Mouse (Mus musculus): ENCODE measurements around the gene Sept9. TPM values are rescaled to one million over a fixed set of nuclear protein-coding genes. Genes with fewer than 3 reads are reported as not detected.
A peak's percentile ranks its signal among the peaks of the same experiment; 100 is the strongest.

Gene Sept9
- 182 TPM in 2 replicates for polyA plus RNA-seq (2014; fragmentation: Nextera tagmentation; extraction: Ambion mirVana)

GRCm38 (mm10) chr11:117199282-117200175 lies at the start of gene Sept9:
Gene Sept9, plus strand, starts transcription at chr11:117199661.
- Histone ChIP-seq H3K9me3 (replicated peaks; ENCODE audit: control insufficient read depth, low read length) (no peaks in the 10 kb centered on the region), H3K4me3 (ENCODE audit: low read depth, low read length) (peak within 1 kb of the TSS; percentile 47), H3K9ac (replicated peaks; ENCODE audit: low read length) (peak within 1 kb of the TSS; percentile 44), H3K4me1 (ENCODE audit: control insufficient read depth, insufficient read depth, low read length) (peaks cover 4% of the 10 kb centered on the region), H3K36me3 (replicated peaks; ENCODE audit: control insufficient read depth, insufficient read depth, low read depth, low read length) (no peaks in the 10 kb centered on the region), H3K27me3 (ENCODE audit: control insufficient read depth, insufficient read depth, low read length) (peaks cover 23% of the 10 kb centered on the region), H3K4me2 (ENCODE audit: low read depth, low read length) (peak within 1 kb of the TSS; percentile 90), H3K27ac (replicated peaks; ENCODE audit: low read depth, low read length) (no peak within 1 kb of the TSS)
- peak; percentile 32 for DNase-seq (ENCODE audit: low spot score)
- ATAC-seq (replicated peaks; ENCODE audit: insufficient number of reproducible peaks, low FRiP score, low TSS enrichment, low read depth) = no peak
- under 1% methylated on average over 70 of the region's 70 CpGs for WGBS

- H3K4me1 ChIP-seq (ENCODE audit: control insufficient read depth, insufficient read depth, low read length) = no peaks in the 10 kb centered on the region
- no peak overlapping the region for H3K9ac ChIP-seq (replicated peaks; ENCODE audit: low read length)
- H3K36me3 ChIP-seq (replicated peaks; ENCODE audit: control insufficient read depth, insufficient read depth, low read depth, low read length) = peaks cover 7% of the 10 kb centered on the region
- no peaks in the 10 kb centered on the region for H3K9me3 ChIP-seq (replicated peaks; ENCODE audit: control insufficient read depth, low read length)
- 84% methylated on average over 9 of the region's 9 CpGs for WGBS
- DNase-seq (ENCODE audit: low spot score) (no peak), ATAC-seq (replicated peaks; ENCODE audit: insufficient number of reproducible peaks, low FRiP score, low TSS enrichment, low read depth) (no peak)
- no peak overlapping the region for H3K27ac ChIP-seq (replicated peaks; ENCODE audit: low read depth, low read length)
- no peaks in the 10 kb centered on the region for H3K27me3 ChIP-seq (ENCODE audit: control insufficient read depth, insufficient read depth, low read length)
- H3K4me2 ChIP-seq (ENCODE audit: low read depth, low read length) = no peak overlapping the region
- H3K4me3 ChIP-seq (ENCODE audit: low read depth, low read length) = no peak overlapping the region
These were observed 48.9 kb upstream of the Sept9 start for GRCm38 (mm10) chr11:117150467-117150966.

GRCm38 (mm10) chr11:117151461-117151860 lies 48.0 kb upstream of the Sept9 start:
- DNase-seq (ENCODE audit: low spot score) (no peak), ATAC-seq (replicated peaks; ENCODE audit: insufficient number of reproducible peaks, low FRiP score, low TSS enrichment, low read depth) (no peak)
- H3K27ac ChIP-seq (replicated peaks; ENCODE audit: low read depth, low read length) = no peak overlapping the region
- no peak overlapping the region for H3K4me2 ChIP-seq (ENCODE audit: low read depth, low read length)
- no peaks in the 10 kb centered on the region for H3K9me3 ChIP-seq (replicated peaks; ENCODE audit: control insufficient read depth, low read length)
- H3K4me3 ChIP-seq (ENCODE audit: low read depth, low read length) = no peak overlapping the region
- peaks cover 4% of the 10 kb centered on the region for H3K36me3 ChIP-seq (replicated peaks; ENCODE audit: control insufficient read depth, insufficient read depth, low read depth, low read length)
- no peaks in the 10 kb centered on the region for H3K4me1 ChIP-seq (ENCODE audit: control insufficient read depth, insufficient read depth, low read length)
- no peaks in the 10 kb centered on the region for H3K27me3 ChIP-seq (ENCODE audit: control insufficient read depth, insufficient read depth, low read length)
- no peak overlapping the region for H3K9ac ChIP-seq (replicated peaks; ENCODE audit: low read length)
- 88% methylated on average over 7 of the region's 7 CpGs for WGBS

- no peak overlapping the region for H3K4me3 ChIP-seq (ENCODE audit: low read depth, low read length)
- no peak overlapping the region for H3K9ac ChIP-seq (replicated peaks; ENCODE audit: low read length)
- H3K27ac ChIP-seq (replicated peaks; ENCODE audit: low read depth, low read length) = no peak overlapping the region
- 70% methylated on average over 6 of the region's 6 CpGs for WGBS
- no peak for ATAC-seq (replicated peaks; ENCODE audit: insufficient number of reproducible peaks, low FRiP score, low TSS enrichment, low read depth)
- H3K27me3 ChIP-seq (ENCODE audit: control insufficient read depth, insufficient read depth, low read length) = no peaks in the 10 kb centered on the region
- no peaks in the 10 kb centered on the region for H3K4me1 ChIP-seq (ENCODE audit: control insufficient read depth, insufficient read depth, low read length)
- DNase-seq (ENCODE audit: low spot score) = no peak
- H3K36me3 ChIP-seq (replicated peaks; ENCODE audit: control insufficient read depth, insufficient read depth, low read depth, low read length) = peaks cover 4% of the 10 kb centered on the region
- H3K9me3 ChIP-seq (replicated peaks; ENCODE audit: control insufficient read depth, low read length) = no peaks in the 10 kb centered on the region
- no peak overlapping the region for H3K4me2 ChIP-seq (ENCODE audit: low read depth, low read length)
These were observed 46.9 kb upstream of the Sept9 start for GRCm38 (mm10) chr11:117152541-117152940.

GRCm38 (mm10) chr11:117153553-117153952 lies 45.9 kb upstream of the Sept9 start:
- no peak overlapping the region for H3K4me3 ChIP-seq (ENCODE audit: low read depth, low read length)
- H3K4me1 ChIP-seq (ENCODE audit: control insufficient read depth, insufficient read depth, low read length) = no peaks in the 10 kb centered on the region
- no peaks in the 10 kb centered on the region for H3K9me3 ChIP-seq (replicated peaks; ENCODE audit: control insufficient read depth, low read length)
- 81% methylated on average over 9 of the region's 9 CpGs for WGBS
- no peaks in the 10 kb centered on the region for H3K27me3 ChIP-seq (ENCODE audit: control insufficient read depth, insufficient read depth, low read length)
- no peak overlapping the region for H3K9ac ChIP-seq (replicated peaks; ENCODE audit: low read length)
- no peak overlapping the region for H3K4me2 ChIP-seq (ENCODE audit: low read depth, low read length)
- peaks cover 4% of the 10 kb centered on the region for H3K36me3 ChIP-seq (replicated peaks; ENCODE audit: control insufficient read depth, insufficient read depth, low read depth, low read length)
- DNase-seq (ENCODE audit: low spot score) = no peak
- H3K27ac ChIP-seq (replicated peaks; ENCODE audit: low read depth, low read length) = no peak overlapping the region
- ATAC-seq (replicated peaks; ENCODE audit: insufficient number of reproducible peaks, low FRiP score, low TSS enrichment, low read depth) = no peak

GRCm38 (mm10) chr11:117154088-117154815 lies 45.2 kb upstream of the Sept9 start:
- Histone ChIP-seq H3K4me2 (ENCODE audit: low read depth, low read length) (no peak overlapping the region), H3K27me3 (ENCODE audit: control insufficient read depth, insufficient read depth, low read length) (no peaks in the 10 kb centered on the region), H3K9me3 (replicated peaks; ENCODE audit: control insufficient read depth, low read length) (no peaks in the 10 kb centered on the region), H3K27ac (replicated peaks; ENCODE audit: low read depth, low read length) (no peak overlapping the region), H3K9ac (replicated peaks; ENCODE audit: low read length) (no peak overlapping the region), H3K4me3 (ENCODE audit: low read depth, low read length) (no peak overlapping the region), H3K36me3 (replicated peaks; ENCODE audit: control insufficient read depth, insufficient read depth, low read depth, low read length) (peaks cover 4% of the 10 kb centered on the region), H3K4me1 (ENCODE audit: control insufficient read depth, insufficient read depth, low read length) (no peaks in the 10 kb centered on the region)
- ATAC-seq (replicated peaks; ENCODE audit: insufficient number of reproducible peaks, low FRiP score, low TSS enrichment, low read depth) (no peak), DNase-seq (ENCODE audit: low spot score) (no peak)
- 60% methylated on average over 7 of the region's 7 CpGs for WGBS

GRCm38 (mm10) chr11:117156725-117157124 lies 42.7 kb upstream of the Sept9 start:
- no peak overlapping the region for H3K4me2 ChIP-seq (ENCODE audit: low read depth, low read length)
- ATAC-seq (replicated peaks; ENCODE audit: insufficient number of reproducible peaks, low FRiP score, low TSS enrichment, low read depth) (no peak; the same call in 1 of the 2 replicates), DNase-seq (ENCODE audit: low spot score) (peak; percentile 85)
- H3K36me3 ChIP-seq (replicated peaks; ENCODE audit: control insufficient read depth, insufficient read depth, low read depth, low read length) = no peaks in the 10 kb centered on the region; the same call in 1 of the 2 replicates
- no peaks in the 10 kb centered on the region for H3K9me3 ChIP-seq (replicated peaks; ENCODE audit: control insufficient read depth, low read length)
- H3K4me1 ChIP-seq (ENCODE audit: control insufficient read depth, insufficient read depth, low read length) = no peaks in the 10 kb centered on the region
- no peaks in the 10 kb centered on the region for H3K27me3 ChIP-seq (ENCODE audit: control insufficient read depth, insufficient read depth, low read length)
- H3K27ac ChIP-seq (replicated peaks; ENCODE audit: low read depth, low read length) = no peak overlapping the region
- H3K4me3 ChIP-seq (ENCODE audit: low read depth, low read length) = no peak overlapping the region
- WGBS = 8% methylated on average over 15 of the region's 15 CpGs
- H3K9ac ChIP-seq (replicated peaks; ENCODE audit: low read length) = no peak overlapping the region

Data from embryonic facial prominence, embryonic 11.5 days (tissue).